Mouse (Mus musculus) cerebral cortex, adult 2 months (tissue): ENCODE data around the gene Klf4.

Experiments
- WGBS: fragments of 180-500 bp; shearing (Covaris S2); methylation state at CpG from one replicate; pipeline ENCODE4 v1.1.7; 2018; 5-methylcytosine and 5-hydroxymethylcytosine counted together

Gene Klf4

GRCm38 (mm10) chr4:55532407-55533195 is at the start of gene Klf4:
TSS of gene Klf4 (minus strand) at chr4:55532466.
- 1% methylated on average over 96 of the region's 99 CpGs for WGBS

GRCm38 (mm10) chr4:55571432-55571831 is 39.2 kb upstream of the Klf4 start:
- WGBS, result 97% methylated on average over 2 of the region's 2 CpGs

- 53% methylated on average over 9 of the region's 9 CpGs for WGBS
Measured at GRCm38 (mm10) chr4:55567986-55568385, 35.7 kb upstream of the Klf4 start.

GRCm38 (mm10) chr4:55567575-55567974 is 35.3 kb upstream of the Klf4 start:
- WGBS, result 63% methylated on average over 5 of the region's 5 CpGs

DNA sequence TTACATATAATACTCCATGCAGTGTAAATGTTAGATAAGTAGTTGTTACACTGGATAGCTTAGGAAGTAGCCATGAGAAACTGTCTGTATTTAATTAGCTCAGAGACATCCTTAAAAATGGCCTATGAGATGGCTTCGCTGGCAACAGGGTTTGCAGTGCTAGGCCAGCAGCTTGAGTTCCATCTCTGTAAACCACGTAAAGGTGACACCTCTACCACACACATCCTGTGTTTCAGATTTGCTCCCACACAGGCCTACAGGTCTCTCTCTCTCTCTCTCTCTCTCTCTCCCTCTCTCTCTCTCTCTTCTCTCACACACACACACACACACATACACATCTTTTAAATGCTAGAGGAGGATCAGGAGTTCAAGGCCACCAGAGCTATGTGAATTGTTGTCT is 32.1 kb upstream of the Klf4 start:
- 91% methylated on average over 2 of the region's 2 CpGs for WGBS

- WGBS, result 69% methylated on average over 8 of the region's 8 CpGs
Measured at GRCm38 (mm10) chr4:55563050-55563449, 30.8 kb upstream of the Klf4 start.

DNA sequence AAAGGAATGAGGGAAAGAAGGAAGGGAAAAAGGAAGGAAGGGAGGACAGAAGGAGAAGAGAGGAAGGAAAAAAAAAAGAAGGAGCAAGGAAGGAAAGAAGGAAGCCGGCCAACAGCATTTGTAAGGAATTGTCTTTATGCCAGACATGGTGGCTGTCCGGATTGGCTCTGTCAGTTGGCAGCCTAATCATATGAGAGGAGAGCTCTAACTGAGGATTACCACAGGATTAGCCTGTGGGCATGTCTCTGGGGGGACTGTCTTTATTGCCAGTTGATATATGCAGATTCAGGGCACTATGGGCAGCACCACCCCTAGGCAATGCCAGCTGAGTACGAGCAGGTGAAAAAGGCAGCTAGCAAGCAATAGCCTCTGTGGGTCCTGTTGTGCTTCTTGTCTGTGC is 29.8 kb upstream of the Klf4 start:
- WGBS, result 73% methylated on average over 3 of the region's 3 CpGs

- whole genome bisulfite sequencing, result 74% methylated on average over 12 of the region's 12 CpGs
Measured at GRCm38 (mm10) chr4:55546869-55547268, 14.6 kb upstream of the Klf4 start.

GRCm38 (mm10) chr4:55542753-55543152 is 10.5 kb upstream of the Klf4 start:
- WGBS, result 83% methylated on average over 2 of the region's 2 CpGs

GRCm38 (mm10) chr4:55541654-55542053 is 9.4 kb upstream of the Klf4 start:
- 48% methylated on average over 4 of the region's 4 CpGs for WGBS

DNA sequence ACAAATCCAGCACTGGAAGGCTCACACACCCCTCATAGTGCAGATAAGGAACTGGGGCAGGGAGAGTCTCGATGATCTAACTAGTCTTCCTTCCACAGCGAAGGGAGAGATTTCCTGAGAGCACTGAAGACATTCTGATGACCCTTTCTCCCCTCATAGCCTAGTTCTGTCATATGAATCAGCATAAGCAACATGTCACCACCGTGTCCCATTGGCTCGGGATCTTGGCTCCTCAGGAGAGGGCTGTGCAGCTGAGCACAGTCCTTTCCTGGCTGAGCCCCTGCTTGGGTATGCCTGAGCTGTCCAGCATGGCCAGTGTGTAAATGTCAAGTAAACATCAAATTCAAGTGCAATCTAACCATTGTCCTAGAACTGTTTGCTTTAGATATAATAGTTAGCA is 9.0 kb upstream of the Klf4 start:
- 71% methylated on average over 4 of the region's 4 CpGs for WGBS

DNA sequence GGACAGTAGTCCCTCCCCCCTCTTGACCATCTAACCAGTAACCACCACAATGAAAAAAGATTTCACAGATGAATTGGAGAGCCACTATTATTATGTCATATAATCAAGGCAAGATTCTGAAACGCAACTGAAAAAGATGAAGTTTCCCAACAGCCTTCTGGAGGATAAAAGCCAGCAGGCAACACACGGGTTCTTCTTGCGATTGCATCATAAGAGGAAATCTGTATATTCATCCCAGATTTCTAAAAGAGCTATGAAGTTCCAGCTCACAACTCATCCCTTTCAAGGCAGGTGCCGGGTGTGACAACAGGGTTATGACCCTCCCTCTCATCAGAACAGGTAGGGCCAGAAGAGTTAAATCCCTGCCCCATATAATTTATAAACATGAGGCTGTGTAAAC is 2.2 kb upstream of the Klf4 start:
- WGBS, result 65% methylated on average over 4 of the region's 4 CpGs

DNA sequence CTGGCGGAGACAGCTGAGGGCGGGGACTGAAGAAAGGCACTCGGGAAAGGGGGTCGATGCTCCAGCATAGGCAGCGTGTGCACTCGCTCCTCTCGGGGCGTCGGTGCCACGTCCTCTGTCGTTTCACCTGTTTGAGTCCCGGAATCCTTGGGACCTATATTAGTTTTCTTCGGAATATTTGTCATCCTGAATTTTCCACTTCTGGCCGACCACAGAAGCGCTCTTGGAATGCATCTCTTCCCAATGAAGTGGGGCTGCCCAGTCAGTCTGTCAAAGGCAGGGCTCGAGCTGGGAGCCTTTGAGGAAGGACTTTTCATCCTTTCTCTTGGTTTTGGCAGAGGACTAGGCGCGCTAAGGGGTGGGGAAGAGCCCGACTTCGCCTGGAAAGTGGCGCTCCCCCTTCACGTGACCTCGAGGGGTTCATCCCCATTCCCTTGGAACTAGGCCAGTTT is 1.6 kb upstream of the Klf4 start:
- WGBS, result 11% methylated on average over 23 of the region's 23 CpGs

GRCm38 (mm10) chr4:55533196-55533802 is 1.0 kb upstream of the Klf4 start:
- WGBS, result 1% methylated on average over 21 of the region's 21 CpGs

- WGBS, result 1% methylated on average over 38 of the region's 42 CpGs
Measured at GRCm38 (mm10) chr4:55531856-55532406, 335 bp downstream of the Klf4 start.

DNA sequence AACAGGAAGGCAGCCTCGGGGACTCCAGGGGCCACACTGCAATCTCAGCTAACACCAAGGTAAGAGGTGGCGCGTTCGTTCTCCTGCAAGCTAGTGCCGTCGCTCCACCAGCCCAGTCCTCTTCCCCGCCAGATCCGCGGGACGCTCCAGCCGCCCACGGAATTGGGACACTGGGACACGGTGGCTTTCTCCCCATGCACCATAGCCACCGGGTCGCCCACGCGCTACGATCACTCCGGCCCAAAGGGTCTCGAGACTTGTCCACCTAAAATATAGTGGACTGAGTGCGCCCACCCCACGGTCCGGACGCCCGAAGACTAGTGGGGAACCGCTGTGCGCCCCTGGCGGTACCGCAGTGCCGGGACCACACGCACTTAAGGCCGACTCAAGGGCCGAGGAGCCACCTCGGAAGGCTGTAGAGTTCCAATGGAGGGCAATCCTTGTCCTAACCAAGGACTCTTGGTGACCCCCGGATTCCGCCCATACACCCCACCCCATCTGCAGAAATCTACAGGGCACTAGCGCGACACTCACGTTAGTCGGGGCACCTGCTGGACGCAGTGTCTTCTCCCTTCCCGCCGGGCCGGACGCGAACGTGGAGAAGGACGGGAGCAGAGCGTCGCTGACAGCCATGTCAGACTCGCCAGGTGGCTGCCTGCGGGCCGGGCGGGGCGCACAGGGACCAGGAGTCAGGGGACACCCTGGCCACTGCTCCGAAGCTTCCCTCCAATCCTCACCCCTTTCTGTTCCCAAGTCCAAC is 990 bp downstream of the Klf4 start:
- under 1% methylated on average over 56 of the region's 56 CpGs for WGBS

DNA sequence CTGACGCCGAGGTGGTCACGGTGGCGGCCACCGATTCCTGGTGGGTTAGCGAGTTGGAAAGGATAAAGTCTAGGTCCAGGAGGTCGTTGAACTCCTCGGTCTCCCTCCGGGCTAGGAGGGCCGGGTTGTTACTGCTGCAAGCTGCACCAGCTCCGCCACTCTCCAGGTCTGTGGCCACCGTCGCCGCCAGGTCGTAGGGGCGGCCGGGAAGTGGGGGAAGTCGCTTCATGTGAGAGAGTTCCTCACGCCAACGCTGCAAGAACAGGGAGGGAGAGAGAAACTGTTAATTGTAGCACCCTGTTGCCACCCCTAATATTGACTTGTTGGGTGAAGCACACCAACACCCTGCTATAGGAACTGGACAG is 1.6 kb downstream of the Klf4 start:
- under 1% methylated on average over 20 of the region's 20 CpGs for WGBS

DNA sequence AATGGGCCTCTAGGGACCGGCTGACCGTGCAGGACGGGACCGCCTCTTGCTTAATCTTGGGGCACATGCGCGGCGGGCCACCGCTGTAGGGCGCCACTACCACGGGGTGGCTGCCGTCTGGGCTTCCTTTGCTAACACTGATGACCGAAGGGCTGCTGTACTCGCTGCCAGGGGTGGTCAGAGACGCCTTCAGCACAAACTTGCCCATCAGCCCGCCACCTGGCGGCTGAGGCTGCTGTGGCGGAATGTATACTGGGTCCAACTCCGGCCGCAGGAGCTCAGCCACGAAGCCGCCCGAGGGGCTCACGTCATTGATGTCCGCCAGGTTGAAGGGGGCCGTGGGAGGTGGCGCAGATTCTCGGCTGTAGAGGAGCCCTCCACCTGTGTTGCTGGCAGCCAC is 2.0 kb downstream of the Klf4 start:
- whole genome bisulfite sequencing, result 1% methylated on average over 27 of the region's 27 CpGs

DNA sequence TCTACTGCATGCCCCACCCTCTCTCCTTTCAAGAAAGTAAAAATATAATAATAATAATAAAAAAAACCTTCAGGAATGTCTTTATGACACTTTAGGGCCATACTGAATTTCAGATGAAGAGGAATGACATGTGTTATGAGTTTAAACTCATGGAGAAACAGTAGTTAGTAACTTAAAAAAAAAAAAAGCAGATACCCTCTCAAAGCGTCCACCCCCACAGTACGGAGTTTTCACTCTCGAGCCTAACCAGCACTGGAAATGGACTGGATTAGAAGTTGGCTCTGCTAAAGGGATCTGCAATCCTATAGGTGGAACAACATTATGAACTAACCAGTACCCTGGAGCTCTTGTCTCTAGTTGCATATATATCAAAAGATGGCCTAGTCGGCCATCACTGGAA is 3.9 kb downstream of the Klf4 start:
- 73% methylated on average over 4 of the region's 4 CpGs for WGBS

GRCm38 (mm10) chr4:55527931-55528330 is 4.3 kb downstream of the Klf4 start:
- WGBS, result 76% methylated on average over 12 of the region's 12 CpGs

DNA sequence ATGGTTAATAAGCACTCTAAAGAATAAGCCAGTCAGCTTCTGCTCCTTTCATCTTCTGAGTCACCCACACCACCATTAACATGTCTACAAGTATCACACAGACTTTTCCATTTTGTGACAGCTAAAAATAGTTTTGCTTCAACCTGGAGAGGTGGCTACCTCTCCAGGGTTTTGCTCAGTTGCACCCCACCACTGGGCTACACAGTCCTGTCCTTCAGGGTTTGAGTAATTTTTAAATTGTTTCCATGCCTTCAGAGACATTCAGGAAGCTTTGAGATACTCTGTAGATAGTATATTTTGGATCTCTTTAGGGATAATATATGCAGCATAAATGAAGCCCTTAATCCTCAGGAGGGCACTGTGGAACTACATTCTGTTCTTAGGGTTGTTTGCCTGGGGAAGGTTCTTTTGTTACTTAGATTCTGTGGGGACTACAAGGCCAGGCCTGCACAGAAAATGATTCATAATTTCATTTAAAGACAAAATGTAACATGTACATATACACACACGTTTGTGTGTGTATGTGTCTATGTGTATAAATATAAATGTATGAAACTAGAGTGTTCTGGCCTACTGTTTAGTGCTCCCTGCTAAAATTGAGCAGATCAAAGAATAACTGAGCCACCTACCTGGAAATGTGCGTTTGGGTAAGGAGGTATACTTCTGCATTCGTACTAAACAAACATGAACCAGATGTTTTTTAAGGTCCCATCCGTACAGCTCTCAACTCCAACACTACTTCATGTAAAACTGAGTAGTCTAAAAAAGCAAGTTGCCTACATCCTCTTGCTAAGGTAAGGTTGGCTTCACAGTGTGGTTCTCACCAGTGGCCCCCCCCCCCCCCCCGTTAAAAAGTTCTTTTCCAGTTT is 5.8 kb downstream of the Klf4 start:
- WGBS, result 60% methylated on average over 5 of the region's 5 CpGs
